Mouse (Mus musculus) ES-Bruce4 (cell line): ENCODE data around the gene Rtkn.

Experiments used
- CTCF ChIP-seq: IDR thresholded peaks from one replicate; pipeline ENCODE4 v1.8.1; 2011; ENCODE audit warnings: low read depth, low read length
- EP300 ChIP-seq: IDR thresholded peaks from 2 replicates; pipeline ENCODE4 v1.6.1; 2011; ENCODE audit warnings: low read depth, low read length; ENCODE audit not compliant: insufficient read depth
- POLR2A ChIP-seq: IDR thresholded peaks from one replicate; pipeline ENCODE4 v1.8.1; 2011; ENCODE audit warnings: low read length; ENCODE audit not compliant: insufficient read depth

DNA sequence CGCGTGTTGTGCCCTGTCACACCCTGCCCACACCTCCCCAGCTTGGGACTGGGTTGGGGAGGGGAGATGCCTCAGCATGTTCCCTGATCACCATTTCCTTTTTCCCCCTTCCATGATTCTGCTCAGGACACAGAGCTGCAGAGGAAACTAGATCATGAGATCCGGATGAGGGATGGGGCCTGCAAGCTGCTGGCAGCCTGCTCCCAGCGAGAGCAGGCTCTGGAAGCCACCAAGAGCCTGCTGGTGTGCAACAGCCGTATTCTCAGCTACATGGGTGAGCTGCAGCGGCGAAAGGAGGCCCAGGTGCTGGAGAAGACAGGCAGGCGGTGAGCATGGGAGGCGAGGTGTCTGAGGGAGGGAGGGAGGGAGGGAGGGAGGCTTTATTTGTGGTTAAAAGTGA is 10.5 kb downstream of the Rtkn start:
- TF ChIP-seq CTCF, result no peak
- no peak for TF ChIP-seq POLR2A
- no peak for TF ChIP-seq EP300
